Comparison of ENCODE assay signal across 25 mouse cellular contexts in the genomic region with DNA sequence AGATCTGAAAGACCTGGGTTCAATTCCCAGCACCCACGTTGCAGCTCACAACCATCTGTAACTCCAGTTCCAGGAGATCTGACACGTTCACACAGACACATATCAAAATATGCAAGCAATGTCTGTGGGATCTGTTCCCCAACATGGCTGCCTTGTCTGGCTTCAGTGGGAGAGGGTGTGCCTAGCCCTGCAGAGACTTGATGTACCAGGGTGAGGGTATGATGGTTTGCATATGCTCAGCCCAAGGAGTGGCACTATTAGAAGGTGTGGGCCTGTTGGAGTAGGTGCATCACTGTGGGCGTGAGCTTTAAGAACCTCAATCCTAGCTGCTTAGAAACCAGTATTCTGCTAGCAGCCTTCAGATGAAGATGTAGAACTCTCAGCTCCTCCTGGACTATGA. TPM values are rescaled to one million over a fixed set of nuclear protein-coding genes. Genes with fewer than 3 reads are reported as not detected.
"Had no signal": no experiment of that assay in that cellular context is flagged by ENCODE, and none has a peak within 500 bp of the region (broad histone marks: within the 10 kb centered on the region; RNA-seq: fewer than 3 reads in every experiment).

No protein-coding gene starts in this region.

- H3K9me3 ChIP-seq: embryonic facial prominence, embryonic 12.5 days; embryonic facial prominence, embryonic 13.5 days; forebrain, embryonic 10.5 days; forebrain, embryonic 12.5 days; forebrain, embryonic 13.5 days; forebrain, embryonic 15.5 days had no signal

- H3K27me3 ChIP-seq: embryonic facial prominence, embryonic 12.5 days; embryonic facial prominence, embryonic 13.5 days; embryonic facial prominence, embryonic 15.5 days; forebrain, embryonic 12.5 days; forebrain, embryonic 13.5 days; forebrain, embryonic 15.5 days had no signal

- H3K4me1 ChIP-seq: embryonic facial prominence, embryonic 10.5 days; embryonic facial prominence, embryonic 12.5 days; embryonic facial prominence, embryonic 13.5 days; embryonic facial prominence, embryonic 15.5 days; forebrain, embryonic 10.5 days; forebrain, embryonic 12.5 days; forebrain, embryonic 13.5 days; forebrain, embryonic 15.5 days had no signal

- H3K27ac ChIP-seq: embryonic facial prominence, embryonic 10.5 days; embryonic facial prominence, embryonic 12.5 days; embryonic facial prominence, embryonic 13.5 days; embryonic facial prominence, embryonic 15.5 days; forebrain, embryonic 10.5 days; forebrain, embryonic 12.5 days; forebrain, embryonic 13.5 days; forebrain, embryonic 15.5 days; gastrocnemius, adult 2 months; heart, adult 2 months had no signal

- H3K4me3 ChIP-seq: embryonic facial prominence, embryonic 10.5 days; embryonic facial prominence, embryonic 12.5 days; embryonic facial prominence, embryonic 13.5 days; embryonic facial prominence, embryonic 15.5 days; erythroblast, embryonic 14.5 days; forebrain, embryonic 10.5 days; forebrain, embryonic 12.5 days; forebrain, embryonic 13.5 days; forebrain, embryonic 15.5 days; gastrocnemius, adult 2 months; heart, adult 2 months had no signal

- DNase-seq: cerebellum, adult 2 months; cerebellum, adult 8-10 months; cerebellum, adult 9-10 months; cerebellum, adult 9-11 months; cerebellum, postnatal 10 days; cerebellum, postnatal 14 days; cerebellum, postnatal 25 days; cerebellum, postnatal 36 days; embryo, embryonic 11 days; forebrain, postnatal 0 days; gastrocnemius, adult 2 months; gastrocnemius, postnatal 10 days; gastrocnemius, postnatal 14 days; gastrocnemius, postnatal 25 days; gastrocnemius, postnatal 36 days; heart, adult 2 months had no signal

- H3K36me3 ChIP-seq: forebrain, embryonic 12.5 days had no signal

RNA-seq across cellular contexts. Expression of gene Ikbip, which starts 23.2 kb away (rescaled TPM):
- polyA plus RNA-seq: erythroblast, embryonic 14.5 days had no signal
